Mouse (Mus musculus) kidney, embryonic 14.5 days (tissue): ENCODE results near the gene March7. TPM values are rescaled to one million over a fixed set of nuclear protein-coding genes. Genes with fewer than 3 reads are reported as not detected.

Experiments used
- ATAC-seq: fragments of 200-750 bp; cut with Nextera tagmentation; 2 replicates; pipeline ENCODE4 v1.8.0; 2017; ENCODE audit warnings: moderate number of reproducible peaks, mild to moderate bottlenecking, moderate TSS enrichment, moderate library complexity; ENCODE audit not compliant: low FRiP score, low TSS enrichment
- H3K27ac ChIP-seq: fragments of 300-500 bp; sonication (generic); 2 replicates; pipeline ENCODE4 v1.5.1; 2014; ENCODE audit warnings: low read depth, mild to moderate bottlenecking, low read length, moderate library complexity, mixed read lengths
- H3K27me3 ChIP-seq: fragments of 300-500 bp; sonication (generic); 2 replicates; pipeline ENCODE4 v1.6.1; 2014; ENCODE audit warnings: mild to moderate bottlenecking, low read length; ENCODE audit not compliant: control insufficient read depth, insufficient read depth
- H3K36me3 ChIP-seq: fragments of 300-500 bp; sonication (generic); 2 replicates; pipeline ENCODE4 v1.6.1; 2014; ENCODE audit warnings: low read length, mixed read lengths; ENCODE audit not compliant: control insufficient read depth, insufficient read depth
- H3K4me1 ChIP-seq: fragments of 300-500 bp; sonication (generic); 2 replicates; pipeline ENCODE4 v1.6.1; 2014; ENCODE audit warnings: low read length, mixed read lengths; ENCODE audit not compliant: control insufficient read depth, insufficient read depth
- H3K4me2 ChIP-seq: fragments of 300-500 bp; sonication (generic); replicated peaks from 2 replicates; pipeline ENCODE4 v1.6.1; 2014; ENCODE audit warnings: low read depth, mild to moderate bottlenecking, low read length
- H3K4me3 ChIP-seq: fragments of 300-500 bp; sonication (generic); 2 replicates; pipeline ENCODE4 v1.5.1; 2014; ENCODE audit warnings: mild to moderate bottlenecking, low read length
- H3K9ac ChIP-seq: fragments of 300-500 bp; sonication (generic); 2 replicates; pipeline ENCODE4 v1.6.1; 2014; ENCODE audit warnings: low read depth, mild to moderate bottlenecking, low read length, moderate library complexity
- H3K9me3 ChIP-seq: fragments of 300-500 bp; sonication (generic); 2 replicates; pipeline ENCODE4 v1.6.1; 2016; ENCODE audit warnings: low read length; ENCODE audit not compliant: control insufficient read depth
- WGBS: fragments of 180-500 bp; shearing (Covaris S2); extraction: QIAGEN DNeasy Blood & Tissue Kit; methylation state at CpG from one replicate; pipeline ENCODE4 v1.1.7; 2014; 5-methylcytosine and 5-hydroxymethylcytosine counted together
- polyA plus RNA-seq: library from polyadenylated mRNA; unstranded; fragments of >200 nt; fragmentation: Nextera tagmentation; extraction: Ambion mirVana; gene quantifications from 2 replicates; pipeline ENCODE4 v1.2.1, GENCODE M21; 2014

The March7 gene
- polyA plus RNA-seq, 1 experiment from 2014 or later, result 81.2 TPM

DNA sequence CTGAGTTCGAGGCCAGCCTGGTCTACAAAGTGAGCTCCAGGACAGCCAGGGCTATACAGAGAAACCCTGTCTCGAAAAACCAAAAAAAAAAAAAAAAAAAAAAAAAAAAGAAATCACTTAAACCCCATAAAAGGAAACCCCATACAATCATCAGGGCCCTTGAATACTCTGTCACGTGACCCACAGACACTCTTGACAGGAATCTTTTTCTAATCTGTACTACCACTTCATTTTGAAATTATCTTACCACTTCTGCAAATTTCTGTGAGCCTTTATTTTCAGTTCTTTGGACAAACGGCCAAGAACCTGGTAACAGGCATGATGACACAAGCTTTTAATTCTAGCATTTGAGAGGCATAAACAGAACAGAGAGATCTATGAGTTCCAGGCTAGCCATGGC lies 34.6 kb upstream of the March7 start:
- 81% methylated on average over 3 of the region's 4 CpGs for WGBS
- no peak for ATAC-seq
- no peak overlapping the region for H3K9ac ChIP-seq

DNA sequence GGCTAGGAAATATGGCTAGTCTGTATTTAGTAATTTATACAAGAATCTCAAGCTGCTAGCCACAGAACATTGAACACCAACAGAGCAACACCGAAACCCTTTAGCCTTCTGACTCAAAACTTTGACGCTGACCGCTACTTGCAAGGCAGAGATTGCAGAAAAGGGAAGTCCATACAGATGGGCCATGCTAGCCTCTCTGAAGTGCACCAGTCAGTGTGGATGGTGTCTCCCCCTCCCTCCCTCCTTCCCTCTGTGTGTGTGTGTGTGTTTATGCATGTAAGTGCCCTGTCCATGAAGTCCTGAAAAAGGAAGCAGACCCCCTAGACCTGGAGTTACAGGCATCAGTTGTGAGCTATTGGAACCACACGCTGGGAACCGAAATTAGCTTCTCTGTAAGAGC lies 33.6 kb upstream of the March7 start:
- WGBS, result 91% methylated on average over 5 of the region's 5 CpGs
- peaks cover 3% of the 10 kb centered on the region; the same call in 1 of the 2 replicates for H3K9me3 ChIP-seq
- no peak overlapping the region for H3K4me3 ChIP-seq
- no peaks in the 10 kb centered on the region for H3K27me3 ChIP-seq
- no peak overlapping the region for H3K9ac ChIP-seq
- H3K27ac ChIP-seq, result no peak overlapping the region
- no peaks in the 10 kb centered on the region for H3K4me1 ChIP-seq
- H3K36me3 ChIP-seq, result no peaks in the 10 kb centered on the region
- H3K4me2 ChIP-seq, result no peak overlapping the region
- no peak for ATAC-seq

More for the DNA sequence above, 34.6 kb upstream of the March7 start:
- no peak overlapping the region for H3K4me3 ChIP-seq
- no peaks in the 10 kb centered on the region for H3K27me3 ChIP-seq
- H3K4me1 ChIP-seq, result no peaks in the 10 kb centered on the region
- H3K36me3 ChIP-seq, result no peaks in the 10 kb centered on the region
- peaks cover 3% of the 10 kb centered on the region; the same call in 1 of the 2 replicates for H3K9me3 ChIP-seq
- H3K27ac ChIP-seq, result no peak overlapping the region
- H3K4me2 ChIP-seq, result no peak overlapping the region

DNA sequence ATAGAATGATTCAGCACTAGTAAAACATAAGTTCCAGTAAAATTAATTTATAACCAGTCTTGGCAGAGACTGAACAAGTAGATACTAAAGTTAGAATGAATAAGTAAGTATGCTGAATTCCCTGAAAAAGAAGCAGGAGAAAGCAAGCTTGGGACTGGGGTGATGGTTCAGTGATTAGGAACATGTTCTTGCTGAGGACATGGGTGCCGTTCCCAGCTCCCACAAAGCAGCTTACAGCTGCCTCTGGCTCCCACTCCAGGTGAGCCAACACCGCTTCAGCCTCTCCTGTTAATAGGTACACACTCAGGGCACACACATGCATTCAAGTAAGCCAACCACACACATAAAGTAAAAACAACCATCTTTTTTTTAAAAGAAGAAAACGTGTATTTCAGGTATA lies 32.2 kb upstream of the March7 start:
- no peak overlapping the region for H3K9ac ChIP-seq
- H3K27ac ChIP-seq, result no peak overlapping the region
- H3K4me2 ChIP-seq, result no peak overlapping the region
- H3K36me3 ChIP-seq, result no peaks in the 10 kb centered on the region
- no peaks in the 10 kb centered on the region for H3K27me3 ChIP-seq
- WGBS, result 83% methylated on average over 3 of the region's 3 CpGs
- no peaks in the 10 kb centered on the region for H3K4me1 ChIP-seq
- peaks cover 3% of the 10 kb centered on the region; the same call in 1 of the 2 replicates for H3K9me3 ChIP-seq
- no peak overlapping the region for H3K4me3 ChIP-seq
- no peak for ATAC-seq

DNA sequence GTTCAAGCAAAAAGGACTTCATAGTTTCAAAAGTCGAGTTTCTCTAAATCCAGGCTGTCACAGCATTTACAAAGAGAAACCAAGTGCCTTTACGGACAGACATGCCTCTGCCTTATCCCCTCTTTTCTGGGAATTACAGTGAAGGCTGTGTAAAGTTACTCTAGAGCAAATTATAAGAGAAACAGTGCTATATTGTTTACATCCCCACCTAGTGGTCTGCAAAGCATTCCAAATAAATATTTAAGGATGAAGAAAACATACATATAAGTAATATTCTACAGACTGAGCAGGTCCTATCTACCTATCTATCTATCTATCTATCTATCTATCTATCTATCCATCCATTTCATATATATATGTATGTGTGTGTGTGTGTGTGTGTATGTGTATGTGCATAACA lies 28.0 kb upstream of the March7 start:
- no peak overlapping the region for H3K9ac ChIP-seq
- no peaks in the 10 kb centered on the region for H3K4me1 ChIP-seq
- H3K4me3 ChIP-seq, result no peak overlapping the region
- H3K27ac ChIP-seq, result no peak overlapping the region
- WGBS, result 70% methylated on average over 2 of the region's 2 CpGs
- H3K4me2 ChIP-seq, result no peak overlapping the region
- H3K9me3 ChIP-seq, result no peaks in the 10 kb centered on the region
- H3K27me3 ChIP-seq, result no peaks in the 10 kb centered on the region
- no peaks in the 10 kb centered on the region for H3K36me3 ChIP-seq
- no peak for ATAC-seq

- no peak overlapping the region for H3K27ac ChIP-seq
- H3K4me1 ChIP-seq, result no peaks in the 10 kb centered on the region
- no peak overlapping the region for H3K4me2 ChIP-seq
- H3K9me3 ChIP-seq, result no peaks in the 10 kb centered on the region
- H3K4me3 ChIP-seq, result no peak overlapping the region
- ATAC-seq, result no peak
- H3K9ac ChIP-seq, result no peak overlapping the region
- no peaks in the 10 kb centered on the region for H3K36me3 ChIP-seq
- WGBS, result 47% methylated on average over 1 of the region's 1 CpGs
- H3K27me3 ChIP-seq, result no peaks in the 10 kb centered on the region
These were observed 12.8 kb upstream of the March7 start for GRCm38 (mm10) chr2:60196841-60197240.

- H3K9ac ChIP-seq, result no peak overlapping the region
- ATAC-seq, result no peak
- no peaks in the 10 kb centered on the region for H3K9me3 ChIP-seq
- H3K4me2 ChIP-seq, result no peak overlapping the region
- no peak overlapping the region for H3K4me3 ChIP-seq
- no peaks in the 10 kb centered on the region for H3K27me3 ChIP-seq
- no peaks in the 10 kb centered on the region for H3K4me1 ChIP-seq
- H3K36me3 ChIP-seq, result peaks cover 4% of the 10 kb centered on the region; the same call in 1 of the 2 replicates
- H3K27ac ChIP-seq, result no peak overlapping the region
- 94% methylated on average over 5 of the region's 5 CpGs for WGBS
These were observed 9.6 kb upstream of the March7 start for GRCm38 (mm10) chr2:60200051-60200562.

- Histone ChIP-seq H3K4me1 (no peaks in the 10 kb centered on the region), H3K36me3 (peaks cover 10% of the 10 kb centered on the region; the same call in 1 of the 2 replicates), H3K4me2 (no peak overlapping the region), H3K27ac (no peak overlapping the region), H3K9me3 (no peaks in the 10 kb centered on the region), H3K27me3 (no peaks in the 10 kb centered on the region), H3K4me3 (no peak overlapping the region), H3K9ac (no peak overlapping the region)
- ATAC-seq, result peak; percentile 49
- 60% methylated on average over 8 of the region's 8 CpGs for WGBS
These were observed 9.0 kb upstream of the March7 start for GRCm38 (mm10) chr2:60200667-60201066.

- no peak for ATAC-seq
- H3K36me3 ChIP-seq, result peaks cover 16% of the 10 kb centered on the region; the same call in 1 of the 2 replicates
- H3K9ac ChIP-seq, result no peak overlapping the region
- H3K4me2 ChIP-seq, result no peak overlapping the region
- no peaks in the 10 kb centered on the region for H3K9me3 ChIP-seq
- no peak overlapping the region for H3K27ac ChIP-seq
- 90% methylated on average over 8 of the region's 8 CpGs for WGBS
- no peaks in the 10 kb centered on the region for H3K27me3 ChIP-seq
- H3K4me1 ChIP-seq, result 0 out of 2 replicates have a peak, but pooled peaks cover under 1% of the 10 kb centered on the region
- no peak overlapping the region for H3K4me3 ChIP-seq
These were observed 6.7 kb upstream of the March7 start for GRCm38 (mm10) chr2:60202900-60203530.

- Histone ChIP-seq H3K9ac (no peak overlapping the region), H3K27ac (no peak overlapping the region), H3K27me3 (no peaks in the 10 kb centered on the region), H3K4me3 (no peak overlapping the region), H3K4me2 (no peak overlapping the region), H3K36me3 (peaks cover 16% of the 10 kb centered on the region; the same call in 1 of the 2 replicates), H3K4me1 (0 out of 2 replicates have a peak, but pooled peaks cover 3% of the 10 kb centered on the region), H3K9me3 (no peaks in the 10 kb centered on the region)
- WGBS, result 85% methylated on average over 4 of the region's 4 CpGs
- no peak for ATAC-seq
These were observed 6.0 kb upstream of the March7 start for GRCm38 (mm10) chr2:60203733-60204132.
